Mouse (Mus musculus) CH12.LX (cell line): ENCODE results near the gene Slc4a4. TPM values are rescaled to one million over a fixed set of nuclear protein-coding genes. Genes with fewer than 3 reads are reported as not detected.

ENCODE experiments used
- DNase-seq: peaks from one replicate; pipeline ENCODE4 v3.0.0-alpha.2; 2013; ENCODE audit errors: extremely low read depth
- H3K27ac ChIP-seq: 2 replicates; pipeline ENCODE4 v1.5.1; 2012; ENCODE audit warnings: low read depth, mild to moderate bottlenecking, control low read depth, moderate library complexity; ENCODE audit not compliant: insufficient read depth
- H3K27me3 ChIP-seq: replicated peaks from 2 replicates; pipeline ENCODE3; 2012; ENCODE audit warnings: inconsistent platforms
- H3K36me3 ChIP-seq, 2 experiments: replicated peaks in 1 of 2; 2 replicates each; pipeline versions ENCODE3 to v1.6.1; 2012; ENCODE audit warnings: inconsistent platforms in 1 of 2, low read length in 1 of 2, mild to moderate bottlenecking in 1 of 2, mixed read lengths in 1 of 2, moderate library complexity in 1 of 2; ENCODE audit not compliant: control insufficient read depth in 1 of 2, insufficient read depth in 1 of 2
- H3K4me1 ChIP-seq, 2 experiments: 2 replicates each; pipeline ENCODE4 v1.6.1; 2012; ENCODE audit warnings: inconsistent platforms in 1 of 2, moderate library complexity in 1 of 2; ENCODE audit not compliant: insufficient read depth in 2 of 2, control insufficient read depth in 1 of 2
- H3K4me2 ChIP-seq: 2 replicates; pipeline ENCODE4 v1.6.1; 2012; ENCODE audit warnings: low read depth, mild to moderate bottlenecking, control low read depth; ENCODE audit not compliant: poor library complexity, insufficient read depth, severe bottlenecking
- H3K4me3 ChIP-seq, 3 experiments: fragments of 150-350 bp in 1 of 3; sonication (generic) in 1 of 3; replicated peaks in 1 of 3; 2 replicates each; pipeline versions ENCODE3 to v1.5.1; 2011 to 2012; ENCODE audit warnings: low read depth in 2 of 3, low read length in 2 of 3, mild to moderate bottlenecking in 2 of 3, moderate library complexity in 2 of 3, control low read depth in 1 of 3, improper control_type of control experiment in 1 of 3, inconsistent platforms in 1 of 3, mixed read lengths in 1 of 3; ENCODE audit not compliant: poor library complexity in 1 of 3
- H3K79me2 ChIP-seq: replicated peaks from 2 replicates; pipeline ENCODE4 v1.6.1; 2012; ENCODE audit warnings: mild to moderate bottlenecking, moderate library complexity; ENCODE audit not compliant: control insufficient read depth, poor library complexity, insufficient read depth, severe bottlenecking; ENCODE audit errors: extremely low read depth
- H3K9ac ChIP-seq: 2 replicates; pipeline ENCODE4 v1.6.1; 2012; ENCODE audit warnings: low read depth, mild to moderate bottlenecking, control low read depth, moderate library complexity; ENCODE audit not compliant: insufficient read depth
- H3K9me3 ChIP-seq: replicated peaks from 2 replicates; pipeline ENCODE3; 2012; ENCODE audit warnings: low read length, inconsistent platforms, mixed read lengths
- BHLHE40 ChIP-seq: IDR thresholded peaks from 2 replicates; pipeline ENCODE4 v1.6.1; 2011; ENCODE audit warnings: mild to moderate bottlenecking, low read depth, low read length, improper control_type of control experiment
- CHD2 ChIP-seq: IDR thresholded peaks from 2 replicates; pipeline ENCODE4 v1.6.1; 2011; ENCODE audit warnings: low read length, improper control_type of control experiment
- CTCF ChIP-seq, 2 experiments: IDR thresholded peaks in 1 of 2; conservative IDR thresholded peaks in 1 of 2; 2 replicates each; pipeline ENCODE4 v1.5.1; 2011 to 2012; ENCODE audit warnings: low read depth in 2 of 2, low read length in 2 of 2, improper control_type of control experiment in 1 of 2, inconsistent platforms in 1 of 2, mild to moderate bottlenecking in 1 of 2, moderate library complexity in 1 of 2
- E2F4 ChIP-seq: IDR thresholded peaks from 2 replicates; pipeline ENCODE4 v1.6.1; 2011; ENCODE audit warnings: low read depth, low read length, improper control_type of control experiment; ENCODE audit not compliant: insufficient replicate concordance
- ELF1 ChIP-seq: IDR thresholded peaks from 2 replicates; pipeline ENCODE4 v1.6.1; 2014; ENCODE audit warnings: low read depth, mild to moderate bottlenecking, inconsistent platforms, low read length, improper control_type of control experiment
- EP300 ChIP-seq: IDR thresholded peaks from 2 replicates; pipeline ENCODE4 v1.6.1; 2011; ENCODE audit warnings: low read length, improper control_type of control experiment
- HCFC1 ChIP-seq: IDR thresholded peaks from 2 replicates; pipeline ENCODE4 v1.6.1; 2012; ENCODE audit warnings: low read depth, mild to moderate bottlenecking, inconsistent platforms, low read length, improper control_type of control experiment
- IRF4 ChIP-seq: IDR thresholded peaks from 2 replicates; pipeline ENCODE4 v1.6.1; 2014; ENCODE audit warnings: low read depth, mild to moderate bottlenecking, inconsistent platforms, low read length, improper control_type of control experiment
- MAFK ChIP-seq: IDR thresholded peaks from 2 replicates; pipeline ENCODE4 v1.6.1; 2011; ENCODE audit warnings: low read length, improper control_type of control experiment; ENCODE audit not compliant: insufficient replicate concordance
- MEF2A ChIP-seq: IDR thresholded peaks from 2 replicates; pipeline ENCODE4 v1.6.1; 2014; ENCODE audit warnings: low read depth, mild to moderate bottlenecking, inconsistent platforms, low read length, improper control_type of control experiment, borderline replicate concordance
- MXI1 ChIP-seq: IDR thresholded peaks from 2 replicates; pipeline ENCODE4 v1.6.1; 2011; ENCODE audit warnings: mild to moderate bottlenecking, low read depth, low read length, improper control_type of control experiment
- MYC ChIP-seq: IDR thresholded peaks from 2 replicates; pipeline ENCODE4 v1.6.1; 2011; ENCODE audit warnings: low read depth, mild to moderate bottlenecking, improper control_type of control experiment, low read length
- NRF1 ChIP-seq: IDR thresholded peaks from 2 replicates; pipeline ENCODE4 v1.6.1; 2014; ENCODE audit warnings: low read depth, mild to moderate bottlenecking, inconsistent platforms, low read length, improper control_type of control experiment, moderate library complexity
- PAX5 ChIP-seq: IDR thresholded peaks from 2 replicates; pipeline ENCODE4 v1.6.1; 2012; ENCODE audit warnings: low read length, inconsistent platforms, mixed read lengths
- POLR2A ChIP-seq: IDR thresholded peaks from 2 replicates; pipeline ENCODE4 v1.6.1; 2011; ENCODE audit warnings: low read depth, mild to moderate bottlenecking, improper control_type of control experiment, low read length
- POLR2AphosphoS2 ChIP-seq: IDR thresholded peaks from 2 replicates; pipeline ENCODE4 v1.6.1; 2011; ENCODE audit warnings: low read depth, low read length, improper control_type of control experiment
- RAD21 ChIP-seq: IDR thresholded peaks from 2 replicates; pipeline ENCODE4 v1.6.1; 2011; ENCODE audit warnings: low read depth, mild to moderate bottlenecking, low read length, improper control_type of control experiment, moderate library complexity
- RCOR1 ChIP-seq: conservative IDR thresholded peaks from 2 replicates; pipeline ENCODE4 v1.6.1; 2012; ENCODE audit warnings: low read depth, mild to moderate bottlenecking, inconsistent platforms, low read length, improper control_type of control experiment
- SIN3A ChIP-seq: IDR thresholded peaks from 2 replicates; pipeline ENCODE4 v1.6.1; 2012; ENCODE audit warnings: low read length, improper control_type of control experiment, inconsistent platforms
- SMC3 ChIP-seq: IDR thresholded peaks from 2 replicates; pipeline ENCODE4 v1.6.1; 2011; ENCODE audit warnings: low read depth, low read length, improper control_type of control experiment
- TBP ChIP-seq: conservative IDR thresholded peaks from 2 replicates; pipeline ENCODE4 v1.6.1; 2011; ENCODE audit warnings: low read depth, low read length, improper control_type of control experiment
- UBTF ChIP-seq: IDR thresholded peaks from 2 replicates; pipeline ENCODE4 v1.6.1; 2012; ENCODE audit warnings: low read depth, mild to moderate bottlenecking, inconsistent platforms, low read length, improper control_type of control experiment, moderate library complexity
- USF1 ChIP-seq: IDR thresholded peaks from 2 replicates; pipeline ENCODE4 v1.6.1; 2014; ENCODE audit warnings: low read depth, mild to moderate bottlenecking, inconsistent platforms, low read length, improper control_type of control experiment
- USF2 ChIP-seq: conservative IDR thresholded peaks from 2 replicates; pipeline ENCODE4 v1.6.1; 2011; ENCODE audit warnings: low read depth, low read length, improper control_type of control experiment
- ZC3H11A ChIP-seq: IDR thresholded peaks from 2 replicates; pipeline ENCODE4 v1.6.1; 2012; ENCODE audit warnings: low read depth, mild to moderate bottlenecking, inconsistent platforms, low read length, improper control_type of control experiment
- ZKSCAN1 ChIP-seq: IDR thresholded peaks from 2 replicates; pipeline ENCODE4 v1.6.1; 2012; ENCODE audit warnings: low read depth, inconsistent platforms, low read length, improper control_type of control experiment, borderline replicate concordance
- ZMIZ1 ChIP-seq: IDR thresholded peaks from 2 replicates; pipeline ENCODE4 v1.6.1; 2012; ENCODE audit warnings: low read depth, mild to moderate bottlenecking, inconsistent platforms, low read length, improper control_type of control experiment
- dilution Hi-C: fragments of 300-500 bp; cut with MboI; formaldehyde crosslinking; loops from 2 replicates; pipeline ENCODE4 v1.14.3; 2020; ENCODE audit warnings: low sequenced_read_pairs; ENCODE audit not compliant: extremely low pct_unique_long_range_greater_than_20kb, extremely low pct_ligation_motif_present
- in situ Hi-C: fragments of 300-500 bp; cut with MboI; formaldehyde crosslinking; loops from 3 replicates; pipeline ENCODE4 v1.14.3; 2019; ENCODE audit warnings: low sequenced_read_pairs, low pct_ligation_motif_present, low pct_unique_long_range_greater_than_20kb, mixed read lengths
- polyA plus RNA-seq: library from polyadenylated mRNA; unstranded; fragments of >175 nt; gene quantifications from 2 replicates; pipeline ENCODE4 v1.2.1, GENCODE M21; 2012; ENCODE audit warnings: low read depth; ENCODE audit not compliant: insufficient read length
- total RNA-seq, 2 experiments: library from RNA; depleted of rRNA; stranded (reverse); fragments of 300-350 nt in 1 of 2; fragments of >200 nt in 1 of 2; gene quantifications; 2 replicates each; pipeline ENCODE4 v1.2.3; 2012 to 2014

Slc4a4 gene
- total and polyA plus RNA-seq, 3 experiments: not detected

DNA sequence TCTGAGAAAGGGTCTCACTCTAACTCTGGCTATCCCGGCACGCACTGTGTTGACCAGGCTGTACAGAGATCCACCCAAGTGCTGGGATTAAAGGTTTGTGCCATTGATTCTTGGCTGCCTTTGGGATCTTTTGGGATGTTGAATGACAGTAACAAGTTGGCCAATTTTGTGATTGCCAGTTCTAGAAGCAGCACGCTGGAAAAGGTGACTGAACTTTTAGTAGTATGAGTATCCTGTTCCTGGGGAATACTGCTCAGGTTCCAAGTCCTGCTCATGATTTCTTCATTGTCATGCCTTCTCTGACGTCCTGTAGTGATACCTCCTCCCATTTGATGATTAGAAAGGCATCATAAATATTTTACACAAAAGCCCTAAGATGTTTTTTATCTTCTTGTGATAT is 137.8 kb downstream of the Slc4a4 start:
- Histone ChIP-seq H3K36me3 (no peaks in the 10 kb centered on the region), H3K27ac (no peak overlapping the region), H3K4me1 (0 out of 4 replicates have a peak, but pooled peaks cover 0 to 2% of the 10 kb centered on the region in 2 experiments), H3K27me3 (no peaks in the 10 kb centered on the region), H3K4me2 (no peak overlapping the region), H3K4me3 (no peak overlapping the region), H3K9ac (no peak overlapping the region), H3K9me3 (no peaks in the 10 kb centered on the region), H3K79me2 (no peaks in the 10 kb centered on the region)
- no peak for DNase-seq
- TF ChIP-seq MYC: no peak
- no peak for TF ChIP-seq CHD2
- TF ChIP-seq ZMIZ1: no peak
- TF ChIP-seq MXI1: no peak
- no peak for TF ChIP-seq TBP
- no peak for TF ChIP-seq ZKSCAN1
- no peak for TF ChIP-seq MEF2A
- no peak for TF ChIP-seq RAD21
- TF ChIP-seq USF2: no peak
- no peak for TF ChIP-seq MAFK
- TF ChIP-seq E2F4: no peak
- TF ChIP-seq POLR2AphosphoS2: no peak
- no peak for TF ChIP-seq SMC3
- no peak for TF ChIP-seq ZC3H11A
- no peak for TF ChIP-seq IRF4
- no peak for TF ChIP-seq ELF1
- TF ChIP-seq CTCF (conservative IDR thresholded peaks at IDR 0.05 in 1 of 2, IDR thresholded peaks at IDR 0.05 in 1 of 2; ENCODE audit: low read depth in 2 of 2, low read length in 2 of 2): no peak
- dilution Hi-C loops: no loop called here
- in situ Hi-C loops: no loop called here

- H3K4me2 ChIP-seq: no peak overlapping the region
- no peaks in the 10 kb centered on the region for H3K27me3 ChIP-seq
- in situ Hi-C loops (no loop called here), dilution Hi-C loops (no loop called here)
- no peaks in the 10 kb centered on the region for H3K79me2 ChIP-seq
- no peak for TF ChIP-seq USF1
- TF ChIP-seq POLR2A: no peak
- TF ChIP-seq IRF4: no peak
- no peak for TF ChIP-seq UBTF
- no peak for TF ChIP-seq RCOR1
- TF ChIP-seq ZMIZ1: no peak
- TF ChIP-seq SIN3A: no peak
- TF ChIP-seq CHD2: no peak
- TF ChIP-seq HCFC1: no peak
- TF ChIP-seq BHLHE40: no peak
- no peak for TF ChIP-seq NRF1
- no peak for TF ChIP-seq EP300
- no peak for TF ChIP-seq SMC3
- TF ChIP-seq PAX5: no peak
- no peak for TF ChIP-seq MEF2A
- no peak for TF ChIP-seq ZKSCAN1
- no peak for TF ChIP-seq E2F4
- no peak for TF ChIP-seq MAFK
- TF ChIP-seq ELF1: no peak
- no peak for TF ChIP-seq MXI1
- no peaks in the 10 kb centered on the region for H3K4me1 ChIP-seq
- no peaks in the 10 kb centered on the region for H3K9me3 ChIP-seq
- H3K9ac ChIP-seq: no peak overlapping the region
- H3K27ac ChIP-seq: no peak overlapping the region
- DNase-seq: no peak
- no peak overlapping the region for H3K4me3 ChIP-seq
- H3K36me3 ChIP-seq: no peaks in the 10 kb centered on the region
Observed at GRCm38 (mm10) chr5:89027518-89028085, 141.0 kb downstream of the Slc4a4 start.
